Mouse (Mus musculus) limb, embryonic 12.5 days (tissue): ENCODE data around the gene Mri1. TPM values are rescaled to one million over a fixed set of nuclear protein-coding genes. Genes with fewer than 3 reads are reported as not detected.

Experiments used
- ATAC-seq: fragments of 200-750 bp; cut with Nextera tagmentation; 2 replicates; pipeline ENCODE4 v1.8.0; 2017; ENCODE audit warnings: low read depth, moderate TSS enrichment; ENCODE audit not compliant: insufficient number of reproducible peaks, insufficient read depth, low FRiP score, low TSS enrichment
- H3K27ac ChIP-seq: fragments of 300-500 bp; sonication (generic); 2 replicates; pipeline ENCODE4 v1.5.1; 2016; ENCODE audit warnings: mild to moderate bottlenecking, moderate library complexity
- H3K27me3 ChIP-seq: fragments of 300-500 bp; sonication (generic); 2 replicates; pipeline ENCODE4 v1.6.1; 2016; ENCODE audit warnings: mild to moderate bottlenecking, moderate library complexity
- H3K36me3 ChIP-seq: fragments of 300-500 bp; sonication (generic); 2 replicates; pipeline ENCODE4 v1.6.1; 2016; ENCODE audit warnings: mild to moderate bottlenecking, moderate library complexity
- H3K4me1 ChIP-seq: fragments of 300-500 bp; sonication (generic); replicated peaks from 2 replicates; pipeline ENCODE4 v1.6.1; 2016
- H3K4me2 ChIP-seq: fragments of 300-500 bp; sonication (generic); 2 replicates; pipeline ENCODE4 v1.6.1; 2016; ENCODE audit warnings: mild to moderate bottlenecking, moderate library complexity
- H3K4me3 ChIP-seq: fragments of 300-500 bp; sonication (generic); replicated peaks from 2 replicates; pipeline ENCODE4 v1.5.1; 2016; ENCODE audit warnings: mild to moderate bottlenecking
- H3K9ac ChIP-seq: fragments of 300-500 bp; sonication (generic); replicated peaks from 2 replicates; pipeline ENCODE4 v1.6.1; 2016; ENCODE audit warnings: mild to moderate bottlenecking, moderate library complexity
- H3K9me3 ChIP-seq: fragments of 300-500 bp; sonication (generic); 2 replicates; pipeline ENCODE4 v1.6.1; 2016; ENCODE audit warnings: mild to moderate bottlenecking, moderate library complexity
- WGBS: fragments of 180-500 bp; shearing (Covaris S2); methylation state at CpG from one replicate; pipeline ENCODE4 v1.1.7; 2016; 5-methylcytosine and 5-hydroxymethylcytosine counted together
- polyA plus RNA-seq: library from polyadenylated mRNA; unstranded; fragments of >200 nt; fragmentation: Nextera tagmentation; extraction: Ambion mirVana; gene quantifications from 2 replicates; pipeline ENCODE4 v1.2.1, GENCODE M21; 2016

Mri1 gene
- polyA plus RNA-seq, 1 experiment from 2014 or later = 78.4 TPM

GRCm38 (mm10) chr8:84211202-84211601, 45.9 kb downstream of the Mri1 start:
- ATAC-seq = no peak
- no peaks in the 10 kb centered on the region for H3K27me3 ChIP-seq
- no peak overlapping the region for H3K4me3 ChIP-seq
- WGBS = 92% methylated on average over 3 of the region's 3 CpGs
- H3K4me2 ChIP-seq = no peak overlapping the region
- no peaks in the 10 kb centered on the region for H3K9me3 ChIP-seq
- peaks cover 89% of the 10 kb centered on the region for H3K36me3 ChIP-seq
- H3K4me1 ChIP-seq = peaks cover 18% of the 10 kb centered on the region
- H3K9ac ChIP-seq = no peak overlapping the region
- no peak overlapping the region for H3K27ac ChIP-seq

DNA sequence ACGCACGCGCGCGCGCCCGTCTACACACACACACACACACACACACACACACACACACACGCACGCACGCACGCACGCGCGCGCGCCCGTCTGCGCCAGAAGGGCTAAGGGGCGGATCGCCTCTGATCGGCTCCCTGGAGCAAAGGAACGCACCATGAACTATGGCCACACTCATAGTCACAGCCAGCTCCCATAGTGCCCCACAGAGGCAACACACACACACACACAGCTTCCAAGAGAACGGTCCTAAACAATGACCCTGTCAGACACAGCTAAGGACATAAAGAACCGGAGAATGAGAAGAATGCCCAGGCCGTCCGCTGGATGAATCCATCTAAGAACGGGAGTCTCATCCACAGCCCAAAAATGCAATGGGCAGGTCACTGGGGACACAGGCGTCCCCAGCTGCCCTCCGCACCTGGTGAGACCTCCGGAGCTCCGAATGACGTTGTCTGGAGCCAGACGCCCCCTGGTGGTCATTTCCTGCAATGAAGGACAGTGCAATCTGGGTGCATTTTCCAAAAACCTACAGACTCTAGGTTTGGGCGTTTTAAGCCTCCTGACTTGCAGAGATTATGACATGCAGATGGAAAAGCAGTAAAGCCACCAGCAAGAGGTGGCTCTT, 46.8 kb downstream of the Mri1 start:
- no peaks in the 10 kb centered on the region for H3K9me3 ChIP-seq
- peaks cover 89% of the 10 kb centered on the region for H3K36me3 ChIP-seq
- 0 out of 2 replicates have a peak overlapping the region, but pooled peaks have one; percentile 9 for H3K27ac ChIP-seq
- no peak overlapping the region for H3K9ac ChIP-seq
- H3K4me3 ChIP-seq = no peak overlapping the region
- WGBS = 60% methylated on average over 28 of the region's 34 CpGs
- ATAC-seq = peak; percentile 54
- no peak overlapping the region for H3K4me2 ChIP-seq
- peaks cover 18% of the 10 kb centered on the region for H3K4me1 ChIP-seq
- H3K27me3 ChIP-seq = no peaks in the 10 kb centered on the region

DNA sequence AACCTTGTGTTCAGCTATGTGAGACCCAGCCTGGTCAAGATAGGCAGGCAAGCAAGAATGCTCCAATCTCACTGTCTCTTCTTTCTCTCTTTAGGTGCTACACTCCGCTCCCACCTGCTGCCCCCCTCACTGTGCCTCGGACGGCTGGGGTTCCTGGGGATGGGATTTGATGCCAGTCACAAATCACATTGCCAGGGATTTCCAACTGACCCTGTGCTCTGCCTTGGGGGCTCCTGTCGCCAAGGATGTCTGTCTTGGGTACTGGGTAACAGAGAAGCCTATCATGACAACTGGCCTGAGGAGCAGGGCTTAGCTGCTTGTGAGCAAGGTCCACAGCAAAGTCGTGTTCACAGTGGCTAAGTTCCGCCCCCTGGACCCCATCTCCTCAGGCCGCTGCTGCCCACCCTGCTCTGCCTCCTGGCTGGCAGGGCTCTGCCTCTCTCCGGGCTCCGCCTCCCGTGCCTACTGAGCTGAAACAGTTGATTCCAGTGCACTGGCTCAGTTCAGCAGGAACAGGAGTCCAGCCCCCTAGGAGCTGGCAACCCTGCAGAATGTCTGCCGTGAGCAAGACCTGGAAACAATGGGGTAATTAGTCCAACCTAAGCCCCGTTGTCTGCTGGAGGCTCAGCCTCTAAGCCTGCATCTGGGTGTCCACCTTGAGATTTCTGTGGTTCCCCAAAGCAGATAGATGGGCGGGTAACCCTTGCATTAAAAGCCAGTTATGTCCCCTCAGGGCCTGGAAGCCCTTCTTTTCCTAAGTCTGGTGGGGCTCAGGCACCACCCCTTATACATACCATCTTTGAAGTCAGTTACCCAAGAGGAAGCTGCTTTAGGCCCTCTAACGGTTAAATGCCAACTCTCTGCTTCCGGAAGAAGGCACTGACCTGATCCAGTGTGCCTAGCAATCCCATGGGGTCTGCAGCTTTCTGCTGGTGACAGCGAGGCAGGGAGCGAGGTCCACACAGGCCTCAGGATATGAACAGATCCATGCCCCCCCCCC, 48.4 kb downstream of the Mri1 start:
- WGBS = 63% methylated on average over 17 of the region's 17 CpGs
- Histone ChIP-seq H3K36me3 (peaks cover 80% of the 10 kb centered on the region), H3K27ac (peak overlapping the region; percentile 75; the same call in 1 of the 2 replicates), H3K4me3 (no peak overlapping the region), H3K4me1 (peaks cover 24% of the 10 kb centered on the region), H3K4me2 (no peak overlapping the region), H3K9ac (no peak overlapping the region; the same call in 1 of the 2 replicates), H3K27me3 (no peaks in the 10 kb centered on the region), H3K9me3 (no peaks in the 10 kb centered on the region)
- ATAC-seq = no peak

DNA sequence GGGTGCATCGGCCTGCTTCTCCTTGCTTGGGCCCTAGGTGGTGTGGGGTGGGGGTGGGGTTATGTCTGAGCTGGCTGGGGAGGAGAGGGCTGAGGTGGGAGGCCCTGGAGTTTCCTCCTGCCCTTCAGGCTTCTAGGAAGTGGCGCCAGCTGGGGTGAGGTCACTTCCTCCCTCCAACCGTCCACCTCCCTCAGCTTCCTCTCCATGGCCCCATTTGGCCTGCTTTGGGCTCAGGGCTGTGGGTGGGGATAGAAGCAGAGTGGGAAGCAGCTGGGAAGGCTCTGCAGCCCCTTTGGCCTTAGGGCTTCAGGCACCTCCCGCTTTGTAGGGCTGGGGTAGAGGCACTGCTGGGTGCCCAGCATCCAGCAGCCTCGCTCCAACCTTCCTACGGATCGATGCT, 49.3 kb downstream of the Mri1 start:
- no peak overlapping the region; the same call in 1 of the 2 replicates for H3K9ac ChIP-seq
- H3K27ac ChIP-seq = peak overlapping the region; percentile 75
- 66% methylated on average over 7 of the region's 7 CpGs for WGBS
- H3K4me1 ChIP-seq = peaks cover 31% of the 10 kb centered on the region
- H3K27me3 ChIP-seq = no peaks in the 10 kb centered on the region
- ATAC-seq = no peak
- no peaks in the 10 kb centered on the region for H3K9me3 ChIP-seq
- peaks cover 72% of the 10 kb centered on the region for H3K36me3 ChIP-seq
- no peak overlapping the region for H3K4me3 ChIP-seq
- no peak overlapping the region for H3K4me2 ChIP-seq

- Histone ChIP-seq H3K4me1 (peaks cover 42% of the 10 kb centered on the region), H3K9me3 (no peaks in the 10 kb centered on the region), H3K9ac (no peak overlapping the region), H3K36me3 (peaks cover 60% of the 10 kb centered on the region), H3K4me2 (no peak overlapping the region), H3K27ac (no peak overlapping the region), H3K27me3 (no peaks in the 10 kb centered on the region), H3K4me3 (no peak overlapping the region)
- ATAC-seq = no peak
- WGBS = 96% methylated on average over 3 of the region's 3 CpGs
Observed at GRCm38 (mm10) chr8:84206666-84207065, 50.5 kb downstream of the Mri1 start.

DNA sequence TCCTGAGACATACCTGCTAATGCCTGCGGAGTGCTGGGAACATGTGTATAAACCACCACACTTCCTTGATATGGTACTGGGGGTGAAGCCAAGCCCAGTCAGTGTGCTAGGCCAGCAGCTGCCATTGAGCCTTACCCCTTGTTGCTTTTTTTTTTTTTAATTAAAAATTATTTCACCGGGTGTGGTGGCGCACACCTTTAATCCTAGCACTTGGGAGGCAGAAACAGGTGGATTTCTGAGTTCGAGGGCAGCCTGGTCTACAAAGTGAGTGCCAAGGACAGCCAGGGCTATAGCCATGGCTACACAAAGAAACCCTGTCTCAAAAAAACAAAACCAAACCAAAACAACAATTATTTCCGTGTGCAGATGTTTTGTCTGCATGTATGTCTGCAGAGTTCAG, 52.1 kb downstream of the Mri1 start:
- Histone ChIP-seq H3K27me3 (no peaks in the 10 kb centered on the region), H3K36me3 (peaks cover 45% of the 10 kb centered on the region), H3K27ac (no peak overlapping the region), H3K9ac (no peak overlapping the region), H3K9me3 (no peaks in the 10 kb centered on the region), H3K4me2 (no peak overlapping the region), H3K4me3 (no peak overlapping the region), H3K4me1 (peaks cover 55% of the 10 kb centered on the region)
- 92% methylated on average over 5 of the region's 5 CpGs for WGBS
- ATAC-seq = no peak

DNA sequence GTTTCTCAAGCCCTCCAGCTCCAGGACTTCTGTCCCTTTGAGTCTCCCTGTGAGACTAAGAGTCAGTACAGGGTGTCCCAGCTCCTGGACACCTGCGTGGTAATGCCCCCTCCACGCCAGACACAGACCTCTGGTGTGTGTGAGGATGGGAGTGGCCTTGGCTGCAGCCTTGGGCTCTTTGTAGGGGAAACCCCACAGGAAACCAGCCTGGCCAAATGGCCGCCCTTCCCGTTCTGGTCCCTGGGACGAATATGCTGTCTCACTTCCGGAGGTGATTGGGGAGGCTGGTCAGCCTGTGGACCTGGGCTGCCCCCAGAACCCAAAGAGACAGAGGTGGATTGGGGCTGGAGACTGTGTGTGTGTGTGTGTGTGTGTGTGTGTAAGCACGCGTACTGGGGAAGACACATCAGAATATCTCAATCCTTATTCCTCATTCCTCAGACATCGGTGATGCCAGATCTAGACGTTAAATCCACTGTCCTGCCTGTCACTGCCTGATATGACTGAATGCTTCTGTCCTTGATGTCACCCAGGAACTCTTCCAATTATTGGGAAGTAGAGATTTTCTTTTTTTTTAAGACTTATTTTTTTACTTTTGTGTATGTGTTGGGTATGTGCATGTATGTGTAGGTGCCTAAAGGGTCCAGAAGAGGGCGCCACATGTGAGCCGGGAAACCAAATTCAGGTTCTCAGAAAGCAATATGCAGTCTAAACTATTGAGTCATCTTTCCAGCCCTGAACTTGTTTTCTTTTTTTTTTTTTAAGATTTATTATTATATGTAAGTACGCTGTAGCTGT, 53.0 kb downstream of the Mri1 start:
- H3K4me1 ChIP-seq = peaks cover 62% of the 10 kb centered on the region
- H3K4me2 ChIP-seq = peak overlapping the region; percentile 97
- H3K9me3 ChIP-seq = no peaks in the 10 kb centered on the region
- H3K27ac ChIP-seq = peak overlapping the region; percentile 99
- peak overlapping the region; percentile 67 for H3K9ac ChIP-seq
- 49% methylated on average over 13 of the region's 13 CpGs for WGBS
- H3K27me3 ChIP-seq = no peaks in the 10 kb centered on the region
- peak; percentile 11; the same call in 1 of the 2 replicates for ATAC-seq
- peaks cover 36% of the 10 kb centered on the region for H3K36me3 ChIP-seq
- H3K4me3 ChIP-seq = peak overlapping the region; percentile 63

- H3K4me1 ChIP-seq = peaks cover 63% of the 10 kb centered on the region
- H3K27ac ChIP-seq = peak overlapping the region; percentile 99
- peak; percentile 41 for ATAC-seq
- H3K4me2 ChIP-seq = peak overlapping the region; percentile 97
- H3K4me3 ChIP-seq = peak overlapping the region; percentile 63
- no peaks in the 10 kb centered on the region for H3K9me3 ChIP-seq
- no peaks in the 10 kb centered on the region for H3K27me3 ChIP-seq
- 9% methylated on average over 34 of the region's 34 CpGs for WGBS
- H3K9ac ChIP-seq = peak overlapping the region; percentile 67
- H3K36me3 ChIP-seq = peaks cover 27% of the 10 kb centered on the region
Observed at GRCm38 (mm10) chr8:84202938-84203917, 53.9 kb downstream of the Mri1 start.

DNA sequence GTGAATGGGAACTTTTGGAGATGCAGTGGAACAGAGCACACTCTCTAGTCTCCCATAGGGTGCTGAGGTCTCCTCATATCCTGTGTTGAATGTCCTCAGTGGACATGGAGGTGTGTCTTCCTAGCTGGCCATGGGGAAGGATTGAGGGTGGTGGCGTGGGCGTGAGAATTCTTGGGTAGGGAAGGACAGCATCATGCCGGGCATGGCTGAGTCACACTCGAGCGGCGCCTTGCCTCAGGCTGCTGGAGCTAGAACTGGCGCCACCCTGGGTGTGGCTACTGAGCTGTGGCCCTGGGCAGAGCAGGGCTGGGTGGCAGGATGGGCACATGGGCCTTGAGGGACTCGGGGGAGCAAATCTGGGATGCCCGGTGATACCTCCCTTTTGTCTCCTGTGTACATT, 54.7 kb downstream of the Mri1 start:
- 88% methylated on average over 9 of the region's 9 CpGs for WGBS
- no peaks in the 10 kb centered on the region for H3K9me3 ChIP-seq
- H3K9ac ChIP-seq = peak overlapping the region; percentile 23
- peak overlapping the region; percentile 63 for H3K4me3 ChIP-seq
- no peak for ATAC-seq
- H3K4me1 ChIP-seq = peaks cover 62% of the 10 kb centered on the region
- H3K36me3 ChIP-seq = peaks cover 26% of the 10 kb centered on the region
- H3K4me2 ChIP-seq = peak overlapping the region; percentile 97
- peak overlapping the region; percentile 99 for H3K27ac ChIP-seq
- H3K27me3 ChIP-seq = no peaks in the 10 kb centered on the region
